In genomic region chr13:59894094-59894493, GRCm38 (mm10) we compare ENCODE assay signal across 20 mouse cellular contexts.
"Had no signal": no experiment of that assay in that cellular context is flagged by ENCODE, and none has a peak within 500 bp of the region (broad histone marks: within the 10 kb centered on the region; RNA-seq: fewer than 3 reads in every experiment).

No protein-coding gene starts in this region.

- H3K9ac ChIP-seq: limb, embryonic 15.5 days; liver, embryonic 14.5 days; liver, postnatal 0 days; lung, embryonic 14.5 days; midbrain, embryonic 12.5 days; neural tube, embryonic 13.5 days had no signal

- H3K27ac ChIP-seq: layer of hippocampus, adult 2 months; limb, embryonic 15.5 days; liver, embryonic 14.5 days; macrophage; midbrain, embryonic 12.5 days; neural tube, embryonic 13.5 days; stomach, postnatal 0 days had no signal

- H3K27me3 ChIP-seq: limb, embryonic 15.5 days had no signal

- H3K36me3 ChIP-seq: limb, embryonic 15.5 days; midbrain, embryonic 12.5 days; neural tube, embryonic 13.5 days had no signal

- H3K4me3 ChIP-seq: layer of hippocampus, adult 2 months; limb, embryonic 15.5 days; midbrain, embryonic 12.5 days; myocyte; neural tube, embryonic 13.5 days had no signal

- H3K4me2 ChIP-seq: limb, embryonic 15.5 days; liver, embryonic 11.5 days; lung, embryonic 14.5 days; midbrain, embryonic 12.5 days; neural tube, embryonic 13.5 days had no signal

- ATAC-seq: lung, postnatal 0 days; midbrain, embryonic 16.5 days had no signal

- DNase-seq: kidney, adult 8-10 months; kidney, postnatal 25 days; layer of hippocampus, adult 9-11 months; liver, postnatal 0 days; lung, embryonic 14.5 days; retina, postnatal 1 day; thymus, adult 2 months; thymus, postnatal 14 days; thymus, postnatal 4 days had no signal

- H3K9me3 ChIP-seq: limb, embryonic 15.5 days; midbrain, embryonic 12.5 days; neural tube, embryonic 13.5 days had no signal
